Mouse (Mus musculus): ENCODE measurements at regions not wholly inside any gene's neighbourhood (a gene's known extent, or its start where the extent isn't known, plus 50 kb on each side); places are given as distances from the start of the nearest gene placed in this dataset.

DNA sequence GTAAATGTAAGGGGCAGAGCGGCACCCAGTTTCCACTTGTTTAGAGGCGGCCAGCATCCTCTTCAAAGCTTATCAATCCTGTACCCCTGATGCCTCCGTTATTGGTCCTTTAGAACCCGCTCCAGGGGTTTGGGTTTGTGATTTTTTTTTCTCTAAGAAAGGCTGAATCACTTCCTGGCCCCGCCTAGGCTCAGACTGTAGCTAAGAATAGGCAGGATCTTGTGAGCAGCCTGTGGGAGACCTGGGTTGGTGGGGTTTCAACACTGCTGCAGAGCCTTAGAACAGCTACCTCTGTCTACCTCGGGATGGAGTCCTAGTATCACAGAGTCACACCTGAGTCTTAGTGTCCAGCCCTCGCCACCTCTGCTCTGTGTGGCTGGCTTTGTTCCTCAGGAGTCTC lies 327.9 kb downstream of the Matn1 start:
- in situ Hi-C loops (cut with MboI, MseI): no loop called here

DNA sequence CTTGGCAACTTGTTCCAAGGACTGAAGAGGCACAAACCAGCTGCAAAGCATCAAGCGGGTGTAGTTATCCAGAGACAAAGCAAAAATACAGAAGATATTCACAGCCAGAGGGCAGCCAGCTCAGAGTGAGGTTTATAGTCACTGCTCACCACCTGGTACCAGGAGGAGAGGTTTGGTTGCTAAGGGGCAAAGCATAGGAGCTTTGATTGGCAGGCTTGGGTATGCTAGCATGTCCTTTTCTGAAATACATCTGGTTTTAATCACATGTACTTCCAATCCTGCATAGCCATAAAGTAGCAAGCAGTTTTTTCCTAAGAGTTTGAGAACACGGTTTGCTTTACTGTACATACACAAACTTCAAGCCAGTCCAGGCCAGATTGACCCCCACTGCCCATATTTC lies 349.4 kb downstream of the Matn1 start:
- in situ Hi-C loops (cut with MboI, MseI): no loop called here

DNA sequence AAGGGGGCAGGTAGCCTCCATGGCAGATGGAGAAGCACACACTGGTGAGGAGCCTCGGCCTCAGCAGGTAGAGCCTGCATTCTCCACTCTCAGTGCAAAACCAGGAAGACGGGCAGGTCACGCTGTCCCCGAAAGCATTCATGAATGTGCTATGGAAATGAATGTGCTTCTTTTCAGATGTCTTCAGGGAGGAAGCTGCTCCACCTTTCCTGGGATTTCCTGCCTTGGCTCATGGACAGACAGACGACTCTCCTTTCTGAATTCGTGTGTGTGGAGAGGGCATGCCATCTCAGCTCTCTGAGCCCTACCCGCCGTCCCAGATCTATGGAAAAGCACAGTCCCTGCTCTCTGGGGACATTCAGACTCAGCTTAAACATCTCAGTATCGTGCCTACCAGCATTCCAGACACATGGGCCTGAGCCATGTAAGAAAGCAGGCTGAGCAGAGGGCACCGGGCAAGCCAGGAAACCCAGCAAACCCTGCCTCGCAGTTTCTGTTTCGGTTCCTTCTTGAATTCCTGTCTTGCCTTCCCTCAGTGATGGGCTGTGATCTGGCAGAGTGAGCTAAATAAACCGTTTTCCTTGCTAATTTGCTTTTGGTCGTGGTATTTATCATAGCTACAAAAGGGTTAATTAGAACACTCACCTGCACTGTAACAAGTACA lies 354.0 kb downstream of the Matn1 start:
- in situ Hi-C loops (cut with MboI, MseI): no loop called here

- in situ Hi-C loops (cut with MboI, MseI): no loop called here
Measured at GRCm38 (mm10) chr4:131303936-131304335, 359.8 kb downstream of the Matn1 start.

GRCm38 (mm10) chr4:131304361-131304777 lies 360.2 kb downstream of the Matn1 start:
- in situ Hi-C loops (cut with MboI, MseI): no loop called here

DNA sequence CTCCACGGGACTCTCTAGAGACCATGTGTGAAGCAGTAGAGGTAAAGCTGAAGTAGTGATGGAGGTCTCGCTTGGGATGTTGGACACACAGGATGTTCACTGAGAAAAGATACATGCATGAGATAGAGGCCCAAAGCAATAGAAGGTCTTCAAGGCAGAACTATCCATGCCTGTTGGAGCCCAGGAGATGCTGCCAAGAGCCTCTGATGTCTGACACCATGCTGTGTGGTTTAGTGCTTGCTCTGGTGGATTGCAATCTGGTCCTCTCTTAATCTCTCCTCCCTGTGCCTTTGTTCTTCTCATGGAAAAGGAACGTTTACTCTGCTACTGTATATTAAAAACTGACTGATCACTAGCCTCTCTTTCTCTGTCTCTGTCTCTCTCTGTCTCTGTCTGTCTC lies 370.0 kb downstream of the Matn1 start:
- in situ Hi-C loops (cut with MboI, MseI): no loop called here

DNA sequence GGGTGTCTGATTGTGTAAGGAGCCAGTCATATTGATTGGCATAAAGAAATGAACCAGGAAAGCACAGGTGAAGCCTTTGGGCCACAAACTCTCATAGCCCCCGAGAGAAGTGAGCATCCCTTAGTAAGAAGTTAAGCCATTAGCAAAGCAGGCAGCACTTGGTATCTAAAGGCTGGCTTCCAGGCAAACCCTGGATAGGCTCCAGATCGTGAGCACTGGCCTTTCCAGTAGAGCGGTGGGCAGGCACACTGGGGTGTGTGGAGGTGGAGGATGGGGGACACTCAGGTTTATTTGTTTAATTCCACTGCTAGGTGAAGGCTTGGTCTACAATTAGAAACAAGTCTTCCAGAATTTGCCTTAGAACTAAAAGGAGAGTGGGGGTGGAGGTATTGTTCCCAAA lies 371.9 kb downstream of the Matn1 start:
- in situ Hi-C loops (cut with MboI, MseI): no loop called here

DNA sequence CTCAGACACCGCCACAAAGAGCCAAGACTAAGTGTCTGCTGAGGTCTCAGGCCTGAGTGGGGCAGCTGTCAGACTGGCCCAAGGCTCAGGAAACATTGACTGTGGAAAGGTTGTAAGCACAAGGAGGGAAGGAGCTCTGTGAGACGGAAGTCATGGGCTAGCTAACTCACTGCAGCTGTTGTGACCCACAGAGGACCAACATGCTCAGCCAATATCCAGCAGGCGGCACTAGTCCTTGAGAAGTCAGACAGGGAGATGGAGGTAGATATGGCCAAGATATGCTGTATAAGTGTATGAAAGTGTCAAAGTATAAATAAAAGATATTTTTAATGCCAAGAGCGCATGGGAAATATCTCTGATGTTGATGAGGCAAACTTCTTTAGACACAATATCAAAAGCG lies 378.1 kb downstream of the Matn1 start:
- in situ Hi-C loops (cut with MboI, MseI): no loop called here

DNA sequence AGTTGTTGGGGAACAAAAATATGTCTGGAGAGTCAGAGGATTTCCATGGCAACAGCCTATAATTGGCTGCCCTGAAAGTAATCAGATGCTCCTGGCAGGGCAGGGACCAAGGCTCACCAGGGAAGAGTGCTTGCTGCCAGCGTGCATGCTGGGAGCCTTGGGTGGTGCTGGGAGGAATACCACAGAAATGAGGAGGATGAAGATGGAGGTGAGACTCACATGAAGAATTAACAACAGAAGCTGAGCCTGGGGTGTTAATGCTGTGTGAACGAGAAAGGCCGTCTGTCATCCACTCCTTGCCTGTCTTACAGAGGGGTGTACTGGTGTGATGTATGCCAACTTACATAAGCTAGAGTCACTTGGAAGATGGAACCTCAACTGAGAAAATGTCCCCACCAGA lies 380.3 kb downstream of the Matn1 start:
- in situ Hi-C loops (cut with MboI, MseI): no loop called here

- in situ Hi-C loops (cut with MboI, MseI): loop anchor here (25.0 kb wide), 1 partner anchor 938 kb away; no protein-coding TSS in a partner anchor
Measured at GRCm38 (mm10) chr4:131325200-131325599, 381.0 kb downstream of the Matn1 start.

DNA sequence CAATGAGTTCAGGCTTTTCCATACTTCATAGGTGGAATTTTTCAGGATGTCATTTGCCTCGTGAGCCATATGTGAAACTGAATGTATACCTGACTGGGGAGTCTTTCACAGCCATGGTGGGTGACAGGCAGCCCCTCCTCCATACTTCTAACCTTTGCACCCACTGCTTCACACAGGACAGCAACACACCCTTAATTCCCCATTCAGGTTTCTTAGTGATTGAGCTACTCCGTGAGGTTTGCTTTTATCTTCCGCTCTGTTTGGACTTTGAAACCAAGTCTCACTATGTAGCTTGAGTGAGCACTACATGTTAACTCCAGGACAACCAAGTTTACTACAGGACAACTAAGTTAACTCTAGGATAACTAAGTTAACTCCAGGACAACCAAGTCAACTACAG lies 381.4 kb downstream of the Matn1 start:
- in situ Hi-C loops (cut with MboI, MseI): loop anchor here (25.0 kb wide), 1 partner anchor 938 kb away; no protein-coding TSS in a partner anchor

GRCm38 (mm10) chr4:131329398-131329797 lies 385.2 kb downstream of the Matn1 start:
- in situ Hi-C loops (cut with MboI, MseI): loop anchor here (25.0 kb wide), 1 partner anchor 942 kb away; no protein-coding TSS in a partner anchor

DNA sequence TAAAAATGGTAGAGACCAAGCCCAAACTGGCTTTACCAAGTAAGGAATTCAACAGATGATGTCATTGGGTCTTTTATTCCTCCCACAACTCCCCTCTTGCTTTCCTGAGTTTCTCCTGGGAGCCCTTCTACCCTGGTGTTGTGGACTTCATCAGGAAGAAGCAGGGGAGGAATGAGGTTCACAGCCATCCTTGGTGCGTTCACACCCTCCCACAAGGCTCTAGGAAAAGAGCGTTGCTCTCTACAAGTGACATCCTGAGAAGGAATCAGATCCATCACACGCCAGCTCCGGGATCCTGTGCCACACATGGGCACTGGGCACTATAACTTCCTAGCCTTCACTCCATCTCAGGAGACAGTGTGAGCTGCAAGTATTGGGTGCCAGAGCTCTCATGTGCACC lies 387.5 kb downstream of the Matn1 start:
- in situ Hi-C loops (cut with MboI, MseI): loop anchor here (25.0 kb wide), 1 partner anchor 944 kb away; no protein-coding TSS in a partner anchor

DNA sequence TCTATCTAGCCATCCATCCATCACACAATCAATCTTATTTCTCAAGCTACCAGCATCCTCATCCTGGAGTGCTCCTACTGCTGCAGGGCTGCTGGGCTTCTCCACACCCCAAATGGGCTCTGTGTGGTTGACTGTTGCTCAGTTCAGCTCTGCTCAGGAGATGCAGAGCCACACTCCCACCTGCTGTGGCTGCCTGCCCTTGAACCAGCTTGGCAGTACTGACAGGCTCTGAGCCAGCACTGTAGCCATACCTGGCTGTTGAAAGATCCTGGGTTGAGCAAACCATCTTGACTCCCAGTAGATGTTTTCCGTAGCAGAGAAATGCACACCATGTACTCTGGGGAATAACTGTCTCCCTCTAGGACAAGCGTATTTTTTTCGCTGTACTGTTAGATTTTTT lies 392.6 kb downstream of the Matn1 start:
- in situ Hi-C loops (cut with MboI, MseI): loop anchor here (25.0 kb wide), 1 partner anchor 950 kb away; no protein-coding TSS in a partner anchor

DNA sequence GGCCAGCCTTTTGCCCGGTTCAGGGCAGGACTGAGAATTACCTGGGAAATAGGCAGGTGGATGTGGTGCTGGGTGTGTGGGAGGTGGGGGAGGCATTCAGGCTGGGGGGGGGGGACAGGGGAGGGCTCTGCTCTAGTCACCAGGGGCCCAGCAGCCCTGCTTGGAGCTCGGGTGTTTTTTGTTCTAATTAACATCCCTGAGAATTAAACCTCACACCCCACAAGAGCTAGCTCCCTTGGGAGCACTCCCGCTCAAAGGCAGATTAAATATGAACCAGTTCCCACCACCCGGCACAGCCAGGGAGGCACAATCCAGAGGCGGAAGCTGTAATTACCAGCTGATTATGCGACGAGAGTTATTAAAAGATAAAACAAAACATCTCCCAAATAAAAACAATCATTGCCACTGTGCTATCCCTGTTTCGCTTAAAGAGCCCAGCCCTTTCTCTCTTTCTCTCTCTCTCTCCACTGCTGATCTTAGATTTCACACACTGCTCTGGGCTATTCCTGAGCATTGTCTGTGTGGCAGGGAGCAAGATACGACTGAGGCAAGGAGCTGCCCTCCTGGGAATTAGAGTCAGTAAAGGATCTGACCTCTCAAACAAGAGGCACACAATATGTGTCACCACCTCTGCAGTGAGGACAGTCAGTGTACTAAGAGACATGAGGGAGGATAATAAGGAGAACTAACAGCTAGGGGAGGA lies 397.0 kb downstream of the Matn1 start:
- in situ Hi-C loops (cut with MboI, MseI): loop anchor here (25.0 kb wide), 1 partner anchor 954 kb away; no protein-coding TSS in a partner anchor

GRCm38 (mm10) chr4:131346727-131347126 lies 402.5 kb downstream of the Matn1 start:
- in situ Hi-C loops (cut with MboI, MseI): loop anchor here (25.0 kb wide), 1 partner anchor 959 kb away; no protein-coding TSS in a partner anchor

DNA sequence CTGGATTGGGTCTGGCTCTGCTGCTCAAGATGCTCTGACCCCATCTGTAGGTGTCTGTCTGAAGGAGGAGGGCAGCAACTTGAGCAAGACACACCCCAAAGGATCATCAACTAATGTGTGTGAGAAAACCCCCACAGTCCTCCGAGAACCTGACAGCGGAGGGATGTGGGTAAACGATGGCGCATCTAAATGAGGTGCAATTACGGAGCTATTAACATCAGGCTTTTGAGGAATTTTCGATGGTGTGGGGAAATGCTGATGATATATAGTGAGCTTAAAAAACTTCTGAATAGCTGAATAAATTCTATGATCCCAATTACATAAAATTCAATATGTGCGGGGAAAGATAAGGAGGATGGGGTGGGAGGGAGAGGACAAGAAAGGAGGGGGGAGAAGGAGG lies 406.1 kb downstream of the Matn1 start:
- in situ Hi-C loops (cut with MboI, MseI): no loop called here

DNA sequence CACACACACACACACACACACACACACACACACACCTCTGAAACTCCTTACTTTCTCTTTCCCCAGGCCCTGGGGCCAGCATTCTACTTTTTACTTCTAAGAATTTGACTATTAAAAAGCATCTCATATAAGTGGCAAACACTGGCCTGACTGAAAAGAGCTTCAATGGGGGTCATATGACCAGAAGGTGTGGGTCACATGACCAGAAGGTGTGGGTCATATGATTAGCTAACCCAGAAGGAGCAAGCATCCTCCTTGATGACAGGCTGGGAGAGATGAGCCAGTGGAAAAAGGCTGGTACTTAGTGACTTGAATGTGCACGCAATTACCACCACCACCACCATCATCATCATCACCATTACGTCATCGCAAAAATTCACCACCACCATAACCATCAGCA lies 410.7 kb downstream of the Matn1 start:
- in situ Hi-C loops (cut with MboI, MseI): no loop called here

DNA sequence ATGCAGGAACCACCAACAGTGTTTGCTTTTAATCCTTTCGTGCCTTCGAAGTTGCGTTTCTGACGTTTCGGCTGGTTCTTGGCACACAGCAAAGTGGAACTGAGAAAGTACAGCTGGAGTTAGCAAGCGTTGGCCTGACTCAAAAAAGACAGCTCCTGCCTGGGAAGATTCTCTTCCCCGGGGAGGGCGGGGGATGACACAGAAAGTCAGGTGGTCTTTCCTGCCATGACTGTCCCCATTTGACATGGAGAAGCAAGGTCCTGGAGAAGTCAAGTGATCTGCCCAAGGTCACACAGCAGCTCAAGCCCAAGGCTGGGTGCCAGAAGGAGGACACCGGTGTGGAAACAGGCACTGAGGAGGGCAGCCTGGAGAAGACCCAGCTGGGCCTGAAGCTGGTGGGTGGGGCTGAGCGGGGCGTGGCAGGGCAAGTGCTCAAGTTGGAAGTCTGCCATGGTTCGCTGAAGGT lies 411.4 kb downstream of the Matn1 start:
- in situ Hi-C loops (cut with MboI, MseI): no loop called here

DNA sequence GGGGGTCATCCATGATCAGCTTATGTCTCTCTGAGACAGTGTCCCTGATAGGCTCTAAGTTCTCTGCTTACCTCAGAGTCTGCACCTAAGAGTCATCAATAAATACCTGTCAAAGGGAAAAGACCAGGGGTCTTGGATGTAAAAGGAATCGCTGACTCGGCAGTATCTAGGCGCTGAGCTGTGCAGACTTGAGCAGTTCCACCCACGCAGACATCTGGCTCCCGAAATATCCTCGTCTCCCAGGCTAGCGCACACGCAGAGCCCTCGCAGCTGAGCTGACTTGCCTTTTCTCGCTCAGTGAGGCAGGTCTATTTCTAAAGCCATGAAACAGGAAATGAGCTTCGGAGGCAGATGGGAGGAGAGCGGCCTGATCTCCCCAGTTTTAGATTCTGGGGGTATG lies 412.1 kb downstream of the Matn1 start:
- in situ Hi-C loops (cut with MboI, MseI): no loop called here

DNA sequence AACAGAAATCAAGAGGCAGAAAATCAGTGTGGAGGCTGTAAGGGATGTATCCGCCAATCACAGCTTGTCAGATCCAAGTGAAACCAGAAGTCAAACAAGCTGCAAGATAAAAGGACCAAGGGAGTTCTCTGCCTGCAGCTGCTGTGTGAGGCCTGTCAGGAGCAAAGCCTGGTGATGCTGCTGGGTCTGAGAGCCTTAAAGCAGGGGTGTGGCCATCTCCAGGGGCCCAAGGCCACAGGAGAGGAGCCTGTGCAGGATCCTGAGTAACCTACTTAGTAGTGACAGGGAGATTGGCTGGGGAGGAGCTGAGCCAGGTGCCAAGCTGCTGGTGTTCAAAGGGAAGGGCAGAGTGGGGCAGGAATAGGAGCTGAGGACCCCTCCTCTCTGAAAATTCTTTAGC lies 418.8 kb downstream of the Matn1 start:
- in situ Hi-C loops (cut with MboI, MseI): no loop called here

DNA sequence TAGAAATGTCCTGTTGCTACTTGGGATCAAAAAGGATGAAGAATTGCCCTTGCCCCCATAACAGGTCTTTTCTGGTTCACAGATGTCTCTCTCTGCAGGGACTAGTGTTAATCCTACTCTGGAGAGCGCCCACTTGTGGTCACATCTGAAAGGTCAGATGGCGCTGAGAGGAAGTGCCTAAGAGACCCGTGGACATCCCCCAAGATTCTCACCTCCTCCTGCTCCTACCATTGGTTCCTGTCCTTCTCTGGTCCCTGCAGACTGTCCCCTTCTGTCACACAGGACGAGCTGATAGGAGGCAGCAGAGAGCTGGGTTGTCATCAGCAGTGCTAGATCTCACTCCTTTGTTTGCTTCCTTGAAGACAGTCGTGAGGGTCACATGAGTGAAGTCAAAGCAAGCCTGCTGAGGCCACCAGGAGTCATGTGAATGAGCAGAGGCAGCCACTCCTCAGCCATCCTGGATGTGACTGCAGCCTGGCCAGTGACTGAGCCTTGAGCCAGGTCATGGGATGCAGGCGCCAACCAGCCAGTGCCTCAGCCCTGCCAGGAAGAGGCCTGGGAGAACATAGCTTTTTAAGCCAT lies 420.6 kb downstream of the Matn1 start:
- in situ Hi-C loops (cut with MboI, MseI): no loop called here

GRCm38 (mm10) chr4:131366006-131366405 lies 421.8 kb downstream of the Matn1 start:
- in situ Hi-C loops (cut with MboI, MseI): no loop called here

All from T-helper 2 cell (primary cell).